Mouse (Mus musculus): ENCODE data around the gene Lnx1. TPM values are rescaled to one million over a fixed set of nuclear protein-coding genes. Genes with fewer than 3 reads are reported as not detected.

Gene Lnx1
- polyA plus RNA-seq, 1 experiment from 2014 or later, result 2.1 TPM

GRCm38 (mm10) chr5:74654527-74654926 lies 48.2 kb downstream of the Lnx1 start:
- peaks cover 0 to 2% of the 10 kb centered on the region in 2 experiments; a peak in 1 of 4 replicates for H3K4me1 ChIP-seq (ENCODE audit: control insufficient read depth in 2 of 2, insufficient read depth in 2 of 2, low read length in 2 of 2)
- no peak overlapping the region for H3K4me2 ChIP-seq (ENCODE audit: low read length)
- 63% methylated on average over 6 of the region's 6 CpGs for WGBS
- H3K36me3 ChIP-seq (ENCODE audit: control insufficient read depth, insufficient read depth, low read length), result no peaks in the 10 kb centered on the region
- H3K4me3 ChIP-seq (ENCODE audit: control insufficient read depth in 1 of 2, insufficient read depth in 1 of 2, low read depth in 1 of 2, low read length in 2 of 2), result no peak overlapping the region
- no peak overlapping the region for H3K27ac ChIP-seq (replicated peaks in 1 of 2; ENCODE audit: control insufficient read depth in 1 of 2, insufficient read depth in 1 of 2, low read depth in 2 of 2, low read length in 2 of 2)
- H3K27me3 ChIP-seq (ENCODE audit: control insufficient read depth, insufficient read depth, low read length), result no peaks in the 10 kb centered on the region
- ATAC-seq (ENCODE audit: insufficient number of reproducible peaks, insufficient read depth, low FRiP score, low read depth), result no peak
- no peaks in the 10 kb centered on the region for H3K9me3 ChIP-seq (ENCODE audit: control insufficient read depth, low read length)
- H3K9ac ChIP-seq (ENCODE audit: low read length), result no peak overlapping the region

GRCm38 (mm10) chr5:74653766-74654165 lies 48.9 kb downstream of the Lnx1 start:
- Histone ChIP-seq H3K27me3 (ENCODE audit: control insufficient read depth, insufficient read depth, low read length) (no peaks in the 10 kb centered on the region), H3K9ac (ENCODE audit: low read length) (no peak overlapping the region), H3K27ac (replicated peaks in 1 of 2; ENCODE audit: control insufficient read depth in 1 of 2, insufficient read depth in 1 of 2, low read depth in 2 of 2, low read length in 2 of 2) (no peak overlapping the region), H3K4me2 (ENCODE audit: low read length) (no peak overlapping the region), H3K4me3 (ENCODE audit: control insufficient read depth in 1 of 2, insufficient read depth in 1 of 2, low read depth in 1 of 2, low read length in 2 of 2) (no peak overlapping the region), H3K36me3 (ENCODE audit: control insufficient read depth, insufficient read depth, low read length) (no peaks in the 10 kb centered on the region), H3K9me3 (ENCODE audit: control insufficient read depth, low read length) (no peaks in the 10 kb centered on the region), H3K4me1 (ENCODE audit: control insufficient read depth in 2 of 2, insufficient read depth in 2 of 2, low read length in 2 of 2) (peaks cover 0 to 2% of the 10 kb centered on the region in 2 experiments; a peak in 1 of 4 replicates)
- no peak for ATAC-seq (ENCODE audit: insufficient number of reproducible peaks, insufficient read depth, low FRiP score, low read depth)
- 83% methylated on average over 10 of the region's 10 CpGs for WGBS

GRCm38 (mm10) chr5:74649122-74649521 lies 53.6 kb downstream of the Lnx1 start:
- Histone ChIP-seq H3K4me1 (ENCODE audit: control insufficient read depth in 2 of 2, insufficient read depth in 2 of 2, low read length in 2 of 2) (peaks cover 9 to 12% of the 10 kb centered on the region in 2 experiments; a peak in 3 of 4 replicates), H3K27me3 (ENCODE audit: control insufficient read depth, insufficient read depth, low read length) (no peaks in the 10 kb centered on the region), H3K27ac (replicated peaks in 1 of 2; ENCODE audit: control insufficient read depth in 1 of 2, insufficient read depth in 1 of 2, low read depth in 2 of 2, low read length in 2 of 2) (no peak overlapping the region), H3K9me3 (ENCODE audit: control insufficient read depth, low read length) (no peaks in the 10 kb centered on the region), H3K4me2 (ENCODE audit: low read length) (no peak overlapping the region), H3K9ac (ENCODE audit: low read length) (no peak overlapping the region), H3K4me3 (ENCODE audit: control insufficient read depth in 1 of 2, insufficient read depth in 1 of 2, low read depth in 1 of 2, low read length in 2 of 2) (no peak overlapping the region), H3K36me3 (ENCODE audit: control insufficient read depth, insufficient read depth, low read length) (no peaks in the 10 kb centered on the region)
- WGBS, result 90% methylated on average over 1 of the region's 1 CpGs
- no peak for ATAC-seq (ENCODE audit: insufficient number of reproducible peaks, insufficient read depth, low FRiP score, low read depth)

GRCm38 (mm10) chr5:74648216-74648615 lies 54.5 kb downstream of the Lnx1 start:
- no peak overlapping the region for H3K9ac ChIP-seq (ENCODE audit: low read length)
- no peaks in the 10 kb centered on the region for H3K9me3 ChIP-seq (ENCODE audit: control insufficient read depth, low read length)
- no peak overlapping the region for H3K4me3 ChIP-seq (ENCODE audit: control insufficient read depth in 1 of 2, insufficient read depth in 1 of 2, low read depth in 1 of 2, low read length in 2 of 2)
- no peak overlapping the region for H3K27ac ChIP-seq (replicated peaks in 1 of 2; ENCODE audit: control insufficient read depth in 1 of 2, insufficient read depth in 1 of 2, low read depth in 2 of 2, low read length in 2 of 2)
- H3K27me3 ChIP-seq (ENCODE audit: control insufficient read depth, insufficient read depth, low read length), result no peaks in the 10 kb centered on the region
- WGBS, result 52% methylated on average over 9 of the region's 9 CpGs
- H3K4me1 ChIP-seq (ENCODE audit: control insufficient read depth in 2 of 2, insufficient read depth in 2 of 2, low read length in 2 of 2), result peaks cover 9 to 12% of the 10 kb centered on the region in 2 experiments; a peak in 3 of 4 replicates
- no peaks in the 10 kb centered on the region for H3K36me3 ChIP-seq (ENCODE audit: control insufficient read depth, insufficient read depth, low read length)
- ATAC-seq (ENCODE audit: insufficient number of reproducible peaks, insufficient read depth, low FRiP score, low read depth), result no peak
- H3K4me2 ChIP-seq (ENCODE audit: low read length), result no peak overlapping the region

- H3K9me3 ChIP-seq (ENCODE audit: control insufficient read depth, low read length), result no peaks in the 10 kb centered on the region
- ATAC-seq (ENCODE audit: insufficient number of reproducible peaks, insufficient read depth, low FRiP score, low read depth), result no peak
- WGBS, result 18% methylated on average over 5 of the region's 6 CpGs
- H3K4me1 ChIP-seq (ENCODE audit: control insufficient read depth in 2 of 2, insufficient read depth in 2 of 2, low read length in 2 of 2), result peaks cover 9 to 12% of the 10 kb centered on the region in 2 experiments; a peak in 3 of 4 replicates
- no peaks in the 10 kb centered on the region for H3K36me3 ChIP-seq (ENCODE audit: control insufficient read depth, insufficient read depth, low read length)
- no peak overlapping the region; a peak in 1 of 4 replicates for H3K27ac ChIP-seq (replicated peaks in 1 of 2; ENCODE audit: control insufficient read depth in 1 of 2, insufficient read depth in 1 of 2, low read depth in 2 of 2, low read length in 2 of 2)
- H3K4me3 ChIP-seq (ENCODE audit: control insufficient read depth in 1 of 2, insufficient read depth in 1 of 2, low read depth in 1 of 2, low read length in 2 of 2), result no peak overlapping the region
- H3K4me2 ChIP-seq (ENCODE audit: low read length), result no peak overlapping the region
- H3K27me3 ChIP-seq (ENCODE audit: control insufficient read depth, insufficient read depth, low read length), result no peaks in the 10 kb centered on the region
- no peak overlapping the region for H3K9ac ChIP-seq (ENCODE audit: low read length)
These were observed 55.1 kb downstream of the Lnx1 start for GRCm38 (mm10) chr5:74647584-74647984.

- H3K4me1 ChIP-seq (ENCODE audit: control insufficient read depth in 2 of 2, insufficient read depth in 2 of 2, low read length in 2 of 2), result peaks cover 3 to 4% of the 10 kb centered on the region in 2 experiments; a peak in 3 of 4 replicates
- no peak overlapping the region for H3K9ac ChIP-seq (ENCODE audit: low read length)
- ATAC-seq (ENCODE audit: insufficient number of reproducible peaks, insufficient read depth, low FRiP score, low read depth), result no peak
- no peak overlapping the region for H3K4me2 ChIP-seq (ENCODE audit: low read length)
- H3K27ac ChIP-seq (replicated peaks in 1 of 2; ENCODE audit: control insufficient read depth in 1 of 2, insufficient read depth in 1 of 2, low read depth in 2 of 2, low read length in 2 of 2), result no peak overlapping the region
- no peaks in the 10 kb centered on the region for H3K36me3 ChIP-seq (ENCODE audit: control insufficient read depth, insufficient read depth, low read length)
- 72% methylated on average over 2 of the region's 2 CpGs for WGBS
- no peak overlapping the region for H3K4me3 ChIP-seq (ENCODE audit: control insufficient read depth in 1 of 2, insufficient read depth in 1 of 2, low read depth in 1 of 2, low read length in 2 of 2)
- H3K9me3 ChIP-seq (ENCODE audit: control insufficient read depth, low read length), result no peaks in the 10 kb centered on the region
- peaks cover 5% of the 10 kb centered on the region; the same call in 1 of the 2 replicates for H3K27me3 ChIP-seq (ENCODE audit: control insufficient read depth, insufficient read depth, low read length)
These were observed 60.4 kb downstream of the Lnx1 start for GRCm38 (mm10) chr5:74642291-74642690.

- WGBS, result 15% methylated on average over 6 of the region's 6 CpGs
- Histone ChIP-seq H3K36me3 (ENCODE audit: control insufficient read depth, insufficient read depth, low read length) (no peaks in the 10 kb centered on the region), H3K9ac (ENCODE audit: low read length) (no peak overlapping the region), H3K27ac (replicated peaks in 1 of 2; ENCODE audit: control insufficient read depth in 1 of 2, insufficient read depth in 1 of 2, low read depth in 2 of 2, low read length in 2 of 2) (no peak overlapping the region), H3K4me2 (ENCODE audit: low read length) (no peak overlapping the region), H3K9me3 (ENCODE audit: control insufficient read depth, low read length) (no peaks in the 10 kb centered on the region), H3K27me3 (ENCODE audit: control insufficient read depth, insufficient read depth, low read length) (peaks cover 5% of the 10 kb centered on the region; the same call in 1 of the 2 replicates), H3K4me1 (ENCODE audit: control insufficient read depth in 2 of 2, insufficient read depth in 2 of 2, low read length in 2 of 2) (no peaks in the 10 kb centered on the region), H3K4me3 (ENCODE audit: control insufficient read depth in 1 of 2, insufficient read depth in 1 of 2, low read depth in 1 of 2, low read length in 2 of 2) (no peak overlapping the region)
- no peak for ATAC-seq (ENCODE audit: insufficient number of reproducible peaks, insufficient read depth, low FRiP score, low read depth)
These were observed 61.7 kb downstream of the Lnx1 start for GRCm38 (mm10) chr5:74641000-74641399.

- H3K36me3 ChIP-seq (ENCODE audit: control insufficient read depth, insufficient read depth, low read length), result no peaks in the 10 kb centered on the region
- no peak overlapping the region for H3K9ac ChIP-seq (ENCODE audit: low read length)
- H3K27me3 ChIP-seq (ENCODE audit: control insufficient read depth, insufficient read depth, low read length), result peaks cover 5% of the 10 kb centered on the region; the same call in 1 of the 2 replicates
- WGBS, result 77% methylated on average over 4 of the region's 4 CpGs
- H3K4me2 ChIP-seq (ENCODE audit: low read length), result no peak overlapping the region
- no peaks in the 10 kb centered on the region for H3K9me3 ChIP-seq (ENCODE audit: control insufficient read depth, low read length)
- no peak overlapping the region for H3K4me3 ChIP-seq (ENCODE audit: control insufficient read depth in 1 of 2, insufficient read depth in 1 of 2, low read depth in 1 of 2, low read length in 2 of 2)
- no peak overlapping the region for H3K27ac ChIP-seq (replicated peaks in 1 of 2; ENCODE audit: control insufficient read depth in 1 of 2, insufficient read depth in 1 of 2, low read depth in 2 of 2, low read length in 2 of 2)
- ATAC-seq (ENCODE audit: insufficient number of reproducible peaks, insufficient read depth, low FRiP score, low read depth), result no peak
- no peaks in the 10 kb centered on the region for H3K4me1 ChIP-seq (ENCODE audit: control insufficient read depth in 2 of 2, insufficient read depth in 2 of 2, low read length in 2 of 2)
These were observed 62.2 kb downstream of the Lnx1 start for GRCm38 (mm10) chr5:74640504-74640903.
